Mouse (Mus musculus) adrenal gland, postnatal 4 days (tissue): ENCODE measurements around the gene Lpp. TPM values are rescaled to one million over a fixed set of nuclear protein-coding genes. Genes with fewer than 3 reads are reported as not detected.

Experiments
- DNase-seq, 2 experiments: peaks; one replicate each; pipeline ENCODE4 v3.0.0; 2021 to 2022; ENCODE audit warnings: low spot score in 2 of 2, mixed read lengths in 2 of 2
- microRNA-seq: library from miRNA; unstranded; fragments of <30 nt; microRNA quantifications from one replicate; pipeline ENCODE4 v1.2.0, GENCODE M21; 2021
- total RNA-seq, 2 experiments: library from RNA; stranded (reverse); gene quantifications; 2 replicates each; pipeline ENCODE4 v1.2.3; 2021

Gene Lpp
- total RNA-seq, 2 experiments from 2014 or later: 70.2 to 80.0 TPM

GRCm38 (mm10) chr16:25029548-25029947 is 636.2 kb downstream of the Lpp start:
- DNase-seq: no peak

GRCm38 (mm10) chr16:25037361-25037760 is 644.1 kb downstream of the Lpp start:
- DNase-seq: no peak

DNA sequence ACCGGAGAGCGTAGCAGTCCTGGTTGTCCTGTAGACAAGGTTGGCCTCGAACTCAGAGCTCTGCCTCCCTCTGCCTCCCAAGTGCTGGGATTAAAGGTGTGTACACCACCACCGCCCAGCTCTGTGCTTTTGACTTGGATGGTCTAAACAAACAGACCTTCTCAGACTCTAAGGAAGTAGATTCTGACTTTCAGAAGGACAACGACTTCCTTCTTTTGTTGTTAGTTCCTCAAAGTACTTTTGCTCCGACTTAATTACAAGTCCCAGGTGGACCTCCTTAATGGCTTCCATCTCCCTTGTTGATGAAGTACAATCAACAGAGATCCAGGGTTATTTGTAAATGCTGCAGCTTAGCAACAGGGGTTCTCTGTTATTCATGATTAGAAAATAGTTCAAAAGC is 645.2 kb downstream of the Lpp start:
- no peak for DNase-seq

- DNase-seq: no peak
These were observed 646.6 kb downstream of the Lpp start for GRCm38 (mm10) chr16:25039904-25040303.

GRCm38 (mm10) chr16:25041165-25041564 is 647.9 kb downstream of the Lpp start:
- DNase-seq: no peak

GRCm38 (mm10) chr16:25041855-25042529 is 648.7 kb downstream of the Lpp start:
- DNase-seq: no peak

Small RNAs within 50 kb of the gene (microRNA-seq; reads per million reads assigned to microRNA genes)
- 3,923 reads per million, percentile 89 among the genes with 10 or more reads in this experiment for gene Mir28a
